Mouse (Mus musculus) bone marrow macrophage, adult 2 months (primary cell): Measurements from ENCODE around the gene Wbp1.

Experiments used
- CTCF ChIP-seq: IDR thresholded peaks from 2 replicates; pipeline ENCODE4 v1.5.1; 2012; ENCODE audit warnings: low read depth, mild to moderate bottlenecking, low read length, moderate library complexity
- POLR2A ChIP-seq: IDR thresholded peaks from 2 replicates; pipeline ENCODE4 v1.6.1; 2012; ENCODE audit warnings: mild to moderate bottlenecking, low read depth, low read length, borderline replicate concordance

DNA sequence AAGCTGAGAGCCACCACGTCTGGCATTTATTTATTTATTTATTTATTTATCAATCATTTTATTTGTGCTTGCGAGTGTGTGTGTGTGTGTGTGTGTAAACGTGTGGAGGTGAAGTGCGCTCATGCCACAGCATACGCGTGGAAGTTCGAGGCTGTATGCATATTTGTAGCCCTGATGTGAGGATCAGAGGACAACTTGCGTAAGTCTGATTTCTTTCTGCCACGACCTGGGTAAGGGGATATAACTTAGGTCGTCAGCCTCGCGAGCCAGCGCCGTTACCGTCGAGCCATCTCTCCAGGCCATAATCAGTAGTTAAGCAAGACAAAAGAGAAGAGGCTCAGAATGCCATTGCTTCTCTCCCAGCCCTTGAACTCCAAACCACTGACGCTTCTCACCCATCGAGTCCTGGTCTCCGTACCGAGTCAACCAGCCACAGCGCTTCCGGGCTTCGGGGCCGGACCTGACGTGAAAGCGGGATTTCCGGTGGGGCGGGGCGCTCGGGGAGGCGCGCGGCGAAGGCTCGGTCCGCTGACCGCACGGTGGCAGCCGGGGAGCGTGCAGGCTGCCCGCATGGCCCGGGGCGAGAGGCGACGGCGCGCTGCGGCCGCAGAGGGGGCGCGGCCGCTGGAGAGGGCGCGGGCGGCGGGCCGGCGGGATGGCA is 6.2 kb downstream of the Wbp1 start, which contains the start of gene Mogs:
- no peak for TF ChIP-seq CTCF
- no peak for TF ChIP-seq POLR2A
